Mouse (Mus musculus) liver, adult 2 months (tissue): ENCODE results near the gene Rpl27a.

ENCODE experiments used
- CTCF ChIP-seq: fragments of 200-500 bp; IDR thresholded peaks from 2 replicates; pipeline ENCODE4 v1.5.1; 2011; ENCODE audit warnings: low read depth, low read length, control low read depth
- POLR2A ChIP-seq: fragments of 200-500 bp; IDR thresholded peaks from 2 replicates; pipeline ENCODE4 v1.6.1; 2011; ENCODE audit warnings: low read length, control low read depth; ENCODE audit not compliant: insufficient read depth; ENCODE audit errors: extremely low read depth

DNA sequence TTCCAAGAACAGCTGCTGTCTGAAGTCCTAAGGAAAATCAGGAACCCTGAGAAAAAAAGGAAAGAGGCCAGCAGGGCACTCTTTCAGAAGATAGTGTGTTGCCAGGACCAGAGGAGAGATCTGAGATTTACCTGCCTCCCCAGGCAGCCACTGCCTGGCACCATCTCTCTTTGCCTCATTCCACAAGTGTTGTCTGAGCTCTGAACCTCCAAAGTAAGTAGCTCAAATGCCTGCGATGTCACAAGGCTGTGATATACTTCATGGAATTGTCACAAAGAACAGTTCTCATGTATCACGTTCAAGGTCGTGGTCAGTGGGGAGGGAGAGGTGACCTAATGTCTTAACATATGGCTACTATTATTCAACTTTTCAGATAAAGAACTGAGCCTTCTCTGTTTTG is 2.4 kb upstream of the Rpl27a start:
- TF ChIP-seq CTCF (no peak), POLR2A (no peak)
